Mouse (Mus musculus) myocyte (in vitro differentiated cells): ENCODE measurements around the gene Luc7l3. TPM values are rescaled to one million over a fixed set of nuclear protein-coding genes. Genes with fewer than 3 reads are reported as not detected.

Experiments used
- H3K27me3 ChIP-seq: one replicate; pipeline ENCODE4 v1.6.1; 2011; ENCODE audit not compliant: control insufficient read depth, insufficient read depth, insufficient read length
- H3K36me3 ChIP-seq: one replicate; pipeline ENCODE4 v1.6.1; 2011; ENCODE audit not compliant: control insufficient read depth, insufficient read depth
- H3K4me2 ChIP-seq: one replicate; pipeline ENCODE4 v1.6.1; 2011; ENCODE audit warnings: low read depth, control low read depth
- H3K4me3 ChIP-seq: one replicate; pipeline ENCODE4 v1.5.1; 2011; ENCODE audit warnings: mild to moderate bottlenecking, control low read depth, moderate library complexity
- H3K79me2 ChIP-seq: one replicate; pipeline ENCODE4 v1.6.1; 2011; ENCODE audit not compliant: control insufficient read depth, insufficient read depth
- H3ac ChIP-seq: one replicate; pipeline ENCODE4 v1.6.1; 2011; ENCODE audit not compliant: control insufficient read depth, insufficient read length
- CEBPB ChIP-seq: IDR thresholded peaks from 2 replicates; pipeline ENCODE4 v1.6.1; 2011; ENCODE audit warnings: mild to moderate bottlenecking, moderate library complexity; ENCODE audit not compliant: poor library complexity, insufficient read depth, severe bottlenecking
- E2F4 ChIP-seq: IDR thresholded peaks from one replicate; pipeline ENCODE4 v1.6.1; 2011; ENCODE audit warnings: mild to moderate bottlenecking, control low read depth, moderate library complexity; ENCODE audit not compliant: insufficient read depth
- MAX ChIP-seq: IDR thresholded peaks from one replicate; pipeline ENCODE4 v1.6.1; 2011; ENCODE audit warnings: low read depth, mild to moderate bottlenecking, control low read depth
- MYOD1 ChIP-seq, 3 experiments: IDR thresholded peaks; one replicate each; pipeline ENCODE4 v1.6.1; 2011; ENCODE audit warnings: control low read depth in 2 of 3, low read depth in 2 of 3, mild to moderate bottlenecking in 2 of 3, moderate library complexity in 1 of 3; ENCODE audit not compliant: insufficient read length in 2 of 3, control insufficient read depth in 1 of 3
- MYOG ChIP-seq, 3 experiments: IDR thresholded peaks; one replicate each; pipeline ENCODE4 v1.6.1; 2011; ENCODE audit warnings: control low read depth in 2 of 3, low read depth in 2 of 3, mild to moderate bottlenecking in 2 of 3; ENCODE audit not compliant: insufficient read length in 2 of 3, control insufficient read depth in 1 of 3, insufficient read depth in 1 of 3
- POLR2A ChIP-seq: IDR thresholded peaks from one replicate; pipeline ENCODE4 v1.6.1; 2011; ENCODE audit warnings: low read depth, mild to moderate bottlenecking, control low read depth, moderate library complexity; ENCODE audit not compliant: insufficient read length
- POLR2AphosphoS2 ChIP-seq: IDR thresholded peaks from one replicate; pipeline ENCODE4 v1.6.1; 2011; ENCODE audit warnings: low read depth, control low read depth; ENCODE audit not compliant: insufficient read length
- REST ChIP-seq: IDR thresholded peaks from one replicate; pipeline ENCODE4 v1.6.1; 2011; ENCODE audit warnings: mild to moderate bottlenecking, control low read depth, moderate library complexity; ENCODE audit not compliant: insufficient read depth, insufficient read length
- SRF ChIP-seq: IDR thresholded peaks from one replicate; pipeline ENCODE4 v1.6.1; 2011; ENCODE audit warnings: low read depth; ENCODE audit not compliant: control insufficient read depth, insufficient read length
- TCF12 ChIP-seq: IDR thresholded peaks from one replicate; pipeline ENCODE4 v1.6.1; 2011; ENCODE audit warnings: mild to moderate bottlenecking, control low read depth; ENCODE audit not compliant: poor library complexity, insufficient read depth, severe bottlenecking
- TCF3 ChIP-seq: IDR thresholded peaks from one replicate; pipeline ENCODE4 v1.6.1; 2011; ENCODE audit warnings: low read depth, control low read depth; ENCODE audit not compliant: insufficient read length
- USF1 ChIP-seq: IDR thresholded peaks from one replicate; pipeline ENCODE4 v1.6.1; 2011; ENCODE audit warnings: low read depth, mild to moderate bottlenecking, control low read depth, moderate library complexity
- polyA plus RNA-seq: library from polyadenylated mRNA; unstranded; fragments of >200 nt; fragmentation: generic; extraction: Trizol; gene quantifications from one replicate; pipeline ENCODE4 v1.2.1, GENCODE M21; 2012; ENCODE audit warnings: missing spikeins

Luc7l3 gene
- 15.4 TPM for polyA plus RNA-seq

DNA sequence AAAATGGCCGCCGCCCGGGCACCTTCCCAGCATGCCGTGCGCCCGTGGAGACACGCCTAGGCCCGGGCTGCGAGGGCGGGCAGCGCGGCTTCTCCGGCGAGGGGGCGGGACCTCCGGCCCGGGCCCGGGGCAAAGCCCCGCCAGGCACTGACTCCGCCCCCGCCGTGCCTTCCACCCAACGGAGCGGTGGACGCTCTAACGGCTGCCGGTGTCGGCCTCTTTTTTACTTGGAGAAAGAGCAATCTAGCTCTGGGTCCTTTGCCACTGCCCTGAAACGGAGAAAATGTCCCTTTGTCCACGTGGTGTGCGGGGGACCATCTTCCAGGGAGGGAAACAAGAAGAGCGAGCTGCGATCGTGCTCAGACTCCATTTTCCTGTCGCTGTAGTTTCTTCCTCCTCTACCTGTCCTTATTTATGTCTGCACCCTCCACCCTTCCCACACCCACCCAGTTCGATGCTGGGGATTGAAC, at the start of gene Luc7l3:
Gene Luc7l3, minus strand, starts transcription at position 58 of the 470 bp plus-strand sequence.
- Histone ChIP-seq H3ac (peak within 1 kb of the TSS; percentile 73), H3K27me3 (no peaks in the 10 kb centered on the region), H3K79me2 (peaks cover 46% of the 10 kb centered on the region), H3K4me2 (peak within 1 kb of the TSS; percentile 97), H3K36me3 (no peaks in the 10 kb centered on the region), H3K4me3 (peak within 1 kb of the TSS; percentile 81)
- peak; percentile 63 for TF ChIP-seq POLR2A
- no peak for TF ChIP-seq MYOG (IDR thresholded peaks at IDR 0.05; ENCODE audit: control insufficient read depth in 1 of 3, insufficient read depth in 1 of 3, insufficient read length in 2 of 3, low read depth in 2 of 3)
- peak; percentile 24 for TF ChIP-seq E2F4
- no peak for TF ChIP-seq MYOD1 (IDR thresholded peaks at IDR 0.05; ENCODE audit: control insufficient read depth in 1 of 3, insufficient read length in 2 of 3, low read depth in 2 of 3)
- TF ChIP-seq TCF12 = no peak
- no peak for TF ChIP-seq REST
- no peak for TF ChIP-seq MAX
- TF ChIP-seq POLR2AphosphoS2 = peak; percentile 70
- no peak for TF ChIP-seq TCF3
- peak; percentile 50 for TF ChIP-seq USF1
- no peak for TF ChIP-seq SRF
- TF ChIP-seq CEBPB = no peak

DNA sequence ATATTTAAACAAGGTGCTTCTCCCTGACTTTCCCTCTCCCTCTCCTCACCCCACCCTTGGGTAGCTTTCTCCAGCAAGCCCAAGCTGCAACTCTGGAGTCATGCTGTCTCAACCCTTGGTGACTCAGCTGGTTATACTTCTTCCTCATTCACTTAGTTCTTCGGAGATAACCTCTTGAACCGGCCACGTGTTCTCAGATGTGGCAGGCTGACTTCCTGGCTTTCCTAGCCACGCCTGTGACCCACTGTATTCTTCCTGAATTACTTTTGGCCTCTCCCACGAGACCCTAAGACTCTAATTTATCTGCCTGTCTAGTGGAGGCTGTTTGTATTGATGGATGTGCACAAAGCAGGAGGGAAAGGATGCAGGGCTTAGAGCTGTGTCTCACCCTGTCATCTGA, 49.0 kb upstream of the Luc7l3 start:
- Histone ChIP-seq H3K27me3 (no peaks in the 10 kb centered on the region), H3K79me2 (no peaks in the 10 kb centered on the region), H3ac (no peak overlapping the region), H3K36me3 (no peaks in the 10 kb centered on the region), H3K4me2 (peak overlapping the region; percentile 14), H3K4me3 (no peak overlapping the region)
- TF ChIP-seq USF1 = peak; percentile 29
- TF ChIP-seq TCF3 = no peak
- TF ChIP-seq REST = no peak
- no peak for TF ChIP-seq SRF

DNA sequence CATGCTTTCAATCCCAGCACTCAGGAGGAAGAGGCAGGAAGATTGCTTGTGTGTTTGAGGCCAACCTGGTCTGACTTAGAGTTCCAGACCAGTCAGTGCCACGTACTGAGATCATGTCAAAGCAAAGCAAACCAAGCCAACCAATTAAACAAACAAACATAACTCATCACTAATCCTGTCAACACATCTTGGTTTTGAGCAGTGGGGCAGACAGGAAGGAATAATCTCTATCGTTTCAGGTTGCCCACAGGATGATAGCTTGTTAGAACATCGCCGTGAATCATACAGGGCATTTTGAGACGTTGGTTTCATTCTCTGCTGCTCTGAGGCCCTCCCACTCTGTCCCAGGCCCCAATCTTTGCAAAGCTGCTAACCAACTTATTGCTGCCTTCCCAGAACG, 48.2 kb upstream of the Luc7l3 start:
- Histone ChIP-seq H3K4me3 (no peak overlapping the region), H3K79me2 (no peaks in the 10 kb centered on the region), H3K4me2 (no peak overlapping the region), H3K36me3 (no peaks in the 10 kb centered on the region), H3K27me3 (no peaks in the 10 kb centered on the region), H3ac (no peak overlapping the region)
- no peak for TF ChIP-seq E2F4

DNA sequence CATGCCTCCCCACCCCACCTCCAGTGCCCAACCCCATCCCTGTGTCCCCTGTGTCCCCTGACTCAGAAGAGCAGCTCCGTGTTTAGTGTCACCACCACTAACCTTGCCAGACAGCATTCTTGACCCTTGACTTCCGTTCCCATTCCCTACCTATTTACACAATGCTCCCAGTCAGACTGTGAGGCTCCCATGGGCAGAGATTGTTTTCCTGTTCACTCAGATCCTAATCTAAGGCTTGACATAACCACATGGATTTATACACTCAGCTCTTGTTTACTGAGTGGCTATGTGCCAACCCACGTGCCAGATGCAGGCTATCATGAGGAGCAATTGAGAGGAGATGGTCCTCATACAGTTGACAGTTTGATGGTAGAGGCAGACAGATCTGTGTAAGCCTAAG, 43.6 kb upstream of the Luc7l3 start:
- Histone ChIP-seq H3K27me3 (no peaks in the 10 kb centered on the region), H3K79me2 (no peaks in the 10 kb centered on the region), H3K4me2 (no peak overlapping the region), H3K4me3 (no peak overlapping the region), H3ac (no peak overlapping the region), H3K36me3 (no peaks in the 10 kb centered on the region)
- no peak for TF ChIP-seq MYOD1 (IDR thresholded peaks at IDR 0.05; ENCODE audit: control insufficient read depth in 1 of 3, insufficient read length in 2 of 3, low read depth in 2 of 3)
- TF ChIP-seq TCF3 = no peak
- no peak for TF ChIP-seq USF1
- TF ChIP-seq TCF12 = no peak
- TF ChIP-seq E2F4 = no peak
- TF ChIP-seq POLR2A = no peak
- TF ChIP-seq MAX = no peak
- TF ChIP-seq REST = no peak
- TF ChIP-seq CEBPB = no peak
- TF ChIP-seq SRF = no peak
- no peak for TF ChIP-seq POLR2AphosphoS2
- TF ChIP-seq MYOG (IDR thresholded peaks at IDR 0.05; ENCODE audit: control insufficient read depth in 1 of 3, insufficient read depth in 1 of 3, insufficient read length in 2 of 3, low read depth in 2 of 3) = no peak

DNA sequence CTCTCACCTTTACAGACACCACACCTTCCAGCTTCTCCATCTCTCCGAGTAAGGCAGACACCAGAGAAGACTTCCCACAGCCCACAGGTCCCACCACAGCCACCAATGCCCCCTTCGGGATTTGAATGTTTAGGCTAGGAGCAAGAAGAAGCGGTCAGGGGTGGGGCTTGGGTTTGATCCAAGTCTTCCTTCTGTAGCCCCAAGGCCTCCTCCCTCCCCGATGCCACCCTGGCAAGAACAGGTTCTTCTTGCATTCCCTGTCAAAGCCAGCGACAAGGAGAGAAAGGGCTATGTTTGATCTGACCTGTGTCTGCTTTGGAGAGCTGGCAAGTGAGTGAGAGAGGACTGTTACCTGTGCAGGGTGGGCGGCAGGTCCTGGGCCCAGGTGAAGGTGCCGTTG, 41.9 kb upstream of the Luc7l3 start:
- TF ChIP-seq MYOD1 (IDR thresholded peaks at IDR 0.05; ENCODE audit: control insufficient read depth in 1 of 3, insufficient read length in 2 of 3, low read depth in 2 of 3) (no peak), TCF12 (no peak), MYOG (IDR thresholded peaks at IDR 0.05; ENCODE audit: control insufficient read depth in 1 of 3, insufficient read depth in 1 of 3, insufficient read length in 2 of 3, low read depth in 2 of 3) (no peak), CEBPB (no peak), USF1 (no peak), POLR2AphosphoS2 (no peak), E2F4 (no peak), TCF3 (no peak), SRF (no peak), MAX (no peak)
- H3K4me2 ChIP-seq = no peak overlapping the region

More for the DNA sequence above, 41.9 kb upstream of the Luc7l3 start:
- Histone ChIP-seq H3K4me3 (no peak overlapping the region), H3ac (no peak overlapping the region), H3K27me3 (no peaks in the 10 kb centered on the region), H3K36me3 (no peaks in the 10 kb centered on the region), H3K79me2 (no peaks in the 10 kb centered on the region)
